Mouse (Mus musculus) MEL (cell line): ENCODE results near the gene Fxn.

Experiments
- BHLHE40 ChIP-seq: IDR thresholded peaks from 2 replicates; pipeline ENCODE4 v1.6.1; 2012; ENCODE audit warnings: low read depth, mild to moderate bottlenecking, inconsistent platforms, low read length, improper control_type of control experiment, borderline replicate concordance
- CHD2 ChIP-seq: IDR thresholded peaks from 2 replicates; pipeline ENCODE4 v1.6.1; 2011; ENCODE audit warnings: low read length, improper control_type of control experiment
- CTCF ChIP-seq, 3 experiments: IDR thresholded peaks in 2 of 3; conservative IDR thresholded peaks in 1 of 3; 2 replicates each; pipeline ENCODE4 v1.5.1; 2011 to 2012; ENCODE audit warnings: low read length in 3 of 3, low read depth in 2 of 3, mild to moderate bottlenecking in 2 of 3, improper control_type of control experiment in 1 of 3, inconsistent platforms in 1 of 3, mixed read lengths in 1 of 3, moderate library complexity in 1 of 3; ENCODE audit not compliant: control insufficient read depth in 1 of 3, insufficient read depth in 1 of 3, poor library complexity in 1 of 3, severe bottlenecking in 1 of 3
- GABPA ChIP-seq: IDR thresholded peaks from 2 replicates; pipeline ENCODE4 v1.6.1; 2012; ENCODE audit warnings: low read depth, mild to moderate bottlenecking, inconsistent platforms, low read length, improper control_type of control experiment, moderate library complexity
- MAX ChIP-seq: IDR thresholded peaks from 2 replicates; pipeline ENCODE4 v1.6.1; 2011; ENCODE audit warnings: low read length, improper control_type of control experiment
- NRF1 ChIP-seq: IDR thresholded peaks from 2 replicates; pipeline ENCODE4 v1.6.1; 2014; ENCODE audit warnings: low read depth, mild to moderate bottlenecking, inconsistent platforms, low read length, improper control_type of control experiment, moderate library complexity; ENCODE audit not compliant: poor library complexity, insufficient read depth, severe bottlenecking
- POLR2A ChIP-seq, 2 experiments: IDR thresholded peaks; 2 replicates each; pipeline ENCODE4 v1.6.1; 2011 to 2012; ENCODE audit warnings: low read length in 2 of 2, mild to moderate bottlenecking in 2 of 2, control low read depth in 1 of 2, improper control_type of control experiment in 1 of 2, low read depth in 1 of 2, moderate library complexity in 1 of 2; ENCODE audit not compliant: control insufficient read depth in 1 of 2, insufficient read depth in 1 of 2, poor library complexity in 1 of 2
- POLR2AphosphoS2 ChIP-seq: IDR thresholded peaks from 2 replicates; pipeline ENCODE4 v1.6.1; 2011; ENCODE audit warnings: low read length, improper control_type of control experiment
- SMC3 ChIP-seq: IDR thresholded peaks from 2 replicates; pipeline ENCODE4 v1.6.1; 2011; ENCODE audit warnings: low read depth, low read length, improper control_type of control experiment
- TAL1 ChIP-seq: IDR thresholded peaks from 2 replicates; pipeline ENCODE4 v1.6.1; 2012; ENCODE audit warnings: mild to moderate bottlenecking, inconsistent platforms, low read length, moderate library complexity, mixed read lengths
- ZC3H11A ChIP-seq: IDR thresholded peaks from 2 replicates; pipeline ENCODE4 v1.6.1; 2012; ENCODE audit warnings: low read depth, mild to moderate bottlenecking, inconsistent platforms, low read length, improper control_type of control experiment
- ZKSCAN1 ChIP-seq: IDR thresholded peaks from 2 replicates; pipeline ENCODE4 v1.6.1; 2012; ENCODE audit warnings: low read depth, mild to moderate bottlenecking, inconsistent platforms, low read length, improper control_type of control experiment, moderate library complexity

GRCm38 (mm10) chr19:24213299-24213698 lies 67.1 kb downstream of the Fxn start:
- TF ChIP-seq POLR2AphosphoS2 (no peak), POLR2A (IDR thresholded peaks at IDR 0.05; ENCODE audit: control insufficient read depth in 1 of 2, insufficient read depth in 1 of 2, low read depth in 1 of 2, low read length in 2 of 2, poor library complexity in 1 of 2) (no peak), NRF1 (no peak), MAX (no peak), CTCF (IDR thresholded peaks at IDR 0.05 in 2 of 3, conservative IDR thresholded peaks at IDR 0.05 in 1 of 3; ENCODE audit: control insufficient read depth in 1 of 3, insufficient read depth in 1 of 3, low read depth in 2 of 3, low read length in 3 of 3, poor library complexity in 1 of 3, severe bottlenecking in 1 of 3) (no peak), ZKSCAN1 (no peak), BHLHE40 (no peak), SMC3 (no peak), TAL1 (no peak), ZC3H11A (no peak), GABPA (no peak), CHD2 (no peak)
